Mouse (Mus musculus): ENCODE measurements around the gene Zc3hc1.

DNA sequence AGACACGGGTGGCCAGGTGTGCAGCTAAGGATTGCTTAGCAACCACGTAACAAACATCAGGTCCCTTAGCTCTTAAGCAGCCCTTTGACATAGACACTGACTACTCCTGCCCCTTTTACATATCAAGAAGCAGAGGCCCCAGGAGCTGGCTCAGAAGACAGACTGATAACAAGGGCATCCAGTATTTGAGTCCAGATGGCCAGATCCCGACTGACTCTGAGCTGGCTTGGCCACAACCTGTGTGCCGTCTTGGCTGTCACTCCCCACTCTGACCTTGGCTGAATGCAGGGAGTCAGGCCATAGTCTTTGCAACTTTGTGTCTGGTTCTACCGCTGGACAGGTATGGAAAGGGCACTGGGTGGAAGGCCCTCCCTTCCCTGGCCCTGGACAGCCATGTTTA, 34.7 kb downstream of the Zc3hc1 start:
- TF ChIP-seq EP300 (IDR thresholded peaks at IDR 0.05; ENCODE audit: low read depth) (no peak), CTCF (IDR thresholded peaks at IDR 0.05; ENCODE audit: low read depth) (no peak)
